Mouse (Mus musculus) G1E (cell line): ENCODE data around the gene Tep1.
"Not testable (repeated sequence)": the region's sequence is repeated elsewhere in the genome, so short reads cannot be mapped to it uniquely, and the experiment has no call there.

ENCODE experiments used
- CTCF ChIP-seq: IDR thresholded peaks from 2 replicates; pipeline ENCODE4 v1.5.1; 2012; ENCODE audit warnings: low read depth, low read length, inconsistent platforms, mixed read lengths
- GATA1 ChIP-seq: IDR thresholded peaks from 2 replicates; pipeline ENCODE4 v1.6.1; 2012; ENCODE audit warnings: borderline replicate concordance, low read length, inconsistent platforms, mixed read lengths
- GATA2 ChIP-seq: IDR thresholded peaks from 2 replicates; pipeline ENCODE4 v1.6.1; 2012; ENCODE audit warnings: low read depth, low read length, inconsistent platforms, borderline replicate concordance
- TAL1 ChIP-seq: conservative IDR thresholded peaks from 2 replicates; pipeline ENCODE4 v1.6.1; 2012; ENCODE audit warnings: low read depth, low read length, inconsistent platforms, mixed read lengths

DNA sequence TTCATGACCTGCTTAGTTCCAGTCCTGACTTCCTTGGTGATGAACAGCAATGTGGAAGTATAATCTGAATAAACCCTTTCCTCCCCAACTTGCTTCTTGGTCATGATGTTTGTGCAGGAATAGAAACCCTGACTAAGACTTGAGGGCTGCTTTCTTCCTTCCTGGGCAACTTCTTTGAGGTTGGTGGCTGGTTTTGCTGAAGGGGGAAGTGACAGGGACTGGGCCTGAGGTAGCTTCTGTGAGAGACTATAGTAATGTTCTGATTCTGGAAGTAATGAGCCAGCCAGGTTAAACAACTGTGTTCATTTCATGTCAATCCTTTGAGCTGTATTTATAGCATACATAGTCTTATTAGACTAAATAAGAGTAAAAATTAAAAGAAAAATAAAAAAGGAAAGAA lies 5.4 kb downstream of the Tep1 start:
- TF ChIP-seq CTCF, TAL1, GATA1, GATA2: not testable (repeated sequence)
